Mouse (Mus musculus) MEL (cell line): ENCODE measurements at regions not wholly inside any gene's neighbourhood (a gene's known extent, or its start where the extent isn't known, plus 50 kb on each side); places are given as distances from the start of the nearest gene placed in this dataset.

ENCODE experiments used
- DNase-seq: peaks from one replicate; pipeline ENCODE4 v3.0.0; 2011; ENCODE audit warnings: low read depth, low spot score
- H3K27ac ChIP-seq: 2 replicates; pipeline ENCODE4 v1.5.1; 2012; ENCODE audit warnings: low read depth, mild to moderate bottlenecking, control low read depth, low read length, moderate library complexity; ENCODE audit not compliant: control insufficient read depth
- H3K27me3 ChIP-seq, 2 experiments: fragments of 150-350 bp in 1 of 2; sonication (generic) in 1 of 2; 2 replicates each; pipeline ENCODE4 v1.6.1; 2012; ENCODE audit warnings: low read length in 2 of 2, mild to moderate bottlenecking in 2 of 2, improper control_type of control experiment in 1 of 2, moderate library complexity in 1 of 2; ENCODE audit not compliant: insufficient read depth in 2 of 2, control insufficient read depth in 1 of 2
- H3K36me3 ChIP-seq, 2 experiments: 2 replicates each; pipeline ENCODE4 v1.6.1; 2012 to 2014; ENCODE audit warnings: low read length in 2 of 2, improper control_type of control experiment in 1 of 2, inconsistent platforms in 1 of 2, mild to moderate bottlenecking in 1 of 2; ENCODE audit not compliant: insufficient read depth in 2 of 2, control insufficient read depth in 1 of 2
- H3K4me1 ChIP-seq, 2 experiments: fragments of 150-350 bp in 1 of 2; sonication (generic) in 1 of 2; 2 replicates each; pipeline ENCODE4 v1.6.1; 2012; ENCODE audit warnings: low read length in 2 of 2, improper control_type of control experiment in 1 of 2, mild to moderate bottlenecking in 1 of 2; ENCODE audit not compliant: insufficient read depth in 2 of 2, control insufficient read depth in 1 of 2
- H3K4me3 ChIP-seq, 2 experiments: fragments of 150-350 bp in 1 of 2; sonication (generic) in 1 of 2; 2 replicates each; pipeline ENCODE4 v1.5.1; 2012; ENCODE audit warnings: low read depth in 2 of 2, low read length in 2 of 2, mild to moderate bottlenecking in 2 of 2, moderate library complexity in 2 of 2, control low read depth in 1 of 2, improper control_type of control experiment in 1 of 2; ENCODE audit not compliant: control insufficient read depth in 1 of 2, insufficient read depth in 1 of 2
- H3K79me2 ChIP-seq: 2 replicates; pipeline ENCODE4 v1.6.1; 2012; ENCODE audit warnings: mild to moderate bottlenecking, low read length, moderate library complexity; ENCODE audit not compliant: control insufficient read depth, poor library complexity, insufficient read depth
- H3K9ac ChIP-seq: 2 replicates; pipeline ENCODE4 v1.6.1; 2012; ENCODE audit warnings: low read depth, mild to moderate bottlenecking, control low read depth, low read length, moderate library complexity; ENCODE audit not compliant: control insufficient read depth, poor library complexity, severe bottlenecking
- H3K9me3 ChIP-seq: fragments of 150-350 bp; sonication (generic); replicated peaks from 2 replicates; pipeline ENCODE4 v1.6.1; 2012; ENCODE audit warnings: mild to moderate bottlenecking, low read length, improper control_type of control experiment, moderate library complexity; ENCODE audit not compliant: insufficient read depth
- CHD1 ChIP-seq: IDR thresholded peaks from 2 replicates; pipeline ENCODE4 v1.6.1; 2012; ENCODE audit warnings: low read depth, mild to moderate bottlenecking, inconsistent platforms, low read length, improper control_type of control experiment
- CHD2 ChIP-seq: IDR thresholded peaks from 2 replicates; pipeline ENCODE4 v1.6.1; 2011; ENCODE audit warnings: low read length, improper control_type of control experiment
- CTCF ChIP-seq, 3 experiments: IDR thresholded peaks in 2 of 3; conservative IDR thresholded peaks in 1 of 3; 2 replicates each; pipeline ENCODE4 v1.5.1; 2011 to 2012; ENCODE audit warnings: low read length in 3 of 3, low read depth in 2 of 3, mild to moderate bottlenecking in 2 of 3, improper control_type of control experiment in 1 of 3, inconsistent platforms in 1 of 3, mixed read lengths in 1 of 3, moderate library complexity in 1 of 3; ENCODE audit not compliant: control insufficient read depth in 1 of 3, insufficient read depth in 1 of 3, poor library complexity in 1 of 3, severe bottlenecking in 1 of 3
- E2F4 ChIP-seq: IDR thresholded peaks from 2 replicates; pipeline ENCODE4 v1.6.1; 2011; ENCODE audit warnings: low read depth, low read length, improper control_type of control experiment, borderline replicate concordance
- ELF1 ChIP-seq: IDR thresholded peaks from 2 replicates; pipeline ENCODE4 v1.6.1; 2014; ENCODE audit warnings: low read depth, mild to moderate bottlenecking, inconsistent platforms, low read length, improper control_type of control experiment, moderate library complexity
- GATA1 ChIP-seq: IDR thresholded peaks from 2 replicates; pipeline ENCODE4 v1.6.1; 2011; ENCODE audit warnings: low read depth, low read length, improper control_type of control experiment
- JUND ChIP-seq: IDR thresholded peaks from 2 replicates; pipeline ENCODE4 v1.6.1; 2011; ENCODE audit warnings: low read depth, mild to moderate bottlenecking, improper control_type of control experiment, low read length
- KAT2A ChIP-seq: conservative IDR thresholded peaks from 2 replicates; pipeline ENCODE4 v1.6.1; 2012; ENCODE audit warnings: low read depth, low read length, improper control_type of control experiment, inconsistent platforms
- MAFK ChIP-seq: IDR thresholded peaks from 2 replicates; pipeline ENCODE4 v1.6.1; 2011; ENCODE audit warnings: low read depth, mild to moderate bottlenecking, low read length, improper control_type of control experiment, borderline replicate concordance
- MAX ChIP-seq: IDR thresholded peaks from 2 replicates; pipeline ENCODE4 v1.6.1; 2011; ENCODE audit warnings: low read length, improper control_type of control experiment
- MAZ ChIP-seq: IDR thresholded peaks from 2 replicates; pipeline ENCODE4 v1.6.1; 2012; ENCODE audit warnings: low read depth, mild to moderate bottlenecking, inconsistent platforms, low read length, improper control_type of control experiment
- MEF2A ChIP-seq: IDR thresholded peaks from 2 replicates; pipeline ENCODE4 v1.6.1; 2014; ENCODE audit warnings: low read depth, mild to moderate bottlenecking, inconsistent platforms, low read length, improper control_type of control experiment; ENCODE audit not compliant: poor library complexity, insufficient replicate concordance, severe bottlenecking; ENCODE audit errors: extremely low read depth
- MXI1 ChIP-seq: IDR thresholded peaks from 2 replicates; pipeline ENCODE4 v1.6.1; 2011; ENCODE audit warnings: mild to moderate bottlenecking, low read depth, low read length, improper control_type of control experiment
- NELFE ChIP-seq: IDR thresholded peaks from 2 replicates; pipeline ENCODE4 v1.6.1; 2011; ENCODE audit warnings: low read depth, low read length, improper control_type of control experiment
- NRF1 ChIP-seq: IDR thresholded peaks from 2 replicates; pipeline ENCODE4 v1.6.1; 2014; ENCODE audit warnings: low read depth, mild to moderate bottlenecking, inconsistent platforms, low read length, improper control_type of control experiment, moderate library complexity; ENCODE audit not compliant: poor library complexity, insufficient read depth, severe bottlenecking
- POLR2A ChIP-seq, 2 experiments: IDR thresholded peaks; 2 replicates each; pipeline ENCODE4 v1.6.1; 2011 to 2012; ENCODE audit warnings: low read length in 2 of 2, mild to moderate bottlenecking in 2 of 2, control low read depth in 1 of 2, improper control_type of control experiment in 1 of 2, low read depth in 1 of 2, moderate library complexity in 1 of 2; ENCODE audit not compliant: control insufficient read depth in 1 of 2, insufficient read depth in 1 of 2, poor library complexity in 1 of 2
- POLR2AphosphoS5 ChIP-seq: IDR thresholded peaks from 2 replicates; pipeline ENCODE4 v1.6.1; 2012; ENCODE audit warnings: low read depth, borderline replicate concordance, mild to moderate bottlenecking, inconsistent platforms, low read length, moderate library complexity, mixed read lengths
- RAD21 ChIP-seq: IDR thresholded peaks from 2 replicates; pipeline ENCODE4 v1.6.1; 2011; ENCODE audit warnings: mild to moderate bottlenecking, low read depth, low read length, improper control_type of control experiment
- SMC3 ChIP-seq: IDR thresholded peaks from 2 replicates; pipeline ENCODE4 v1.6.1; 2011; ENCODE audit warnings: low read depth, low read length, improper control_type of control experiment
- TAL1 ChIP-seq: IDR thresholded peaks from 2 replicates; pipeline ENCODE4 v1.6.1; 2012; ENCODE audit warnings: mild to moderate bottlenecking, inconsistent platforms, low read length, moderate library complexity, mixed read lengths
- USF2 ChIP-seq, 2 experiments: IDR thresholded peaks; 2 replicates each; pipeline ENCODE4 v1.6.1; 2011 to 2012; ENCODE audit warnings: improper control_type of control experiment in 2 of 2, low read length in 2 of 2, borderline replicate concordance in 1 of 2, inconsistent platforms in 1 of 2, low read depth in 1 of 2, mild to moderate bottlenecking in 1 of 2; ENCODE audit not compliant: insufficient read depth in 1 of 2
- ZKSCAN1 ChIP-seq: IDR thresholded peaks from 2 replicates; pipeline ENCODE4 v1.6.1; 2012; ENCODE audit warnings: low read depth, mild to moderate bottlenecking, inconsistent platforms, low read length, improper control_type of control experiment, moderate library complexity
- ZNF384 ChIP-seq: IDR thresholded peaks from 2 replicates; pipeline ENCODE4 v1.6.1; 2012; ENCODE audit warnings: low read depth, mild to moderate bottlenecking, inconsistent platforms, low read length, improper control_type of control experiment

DNA sequence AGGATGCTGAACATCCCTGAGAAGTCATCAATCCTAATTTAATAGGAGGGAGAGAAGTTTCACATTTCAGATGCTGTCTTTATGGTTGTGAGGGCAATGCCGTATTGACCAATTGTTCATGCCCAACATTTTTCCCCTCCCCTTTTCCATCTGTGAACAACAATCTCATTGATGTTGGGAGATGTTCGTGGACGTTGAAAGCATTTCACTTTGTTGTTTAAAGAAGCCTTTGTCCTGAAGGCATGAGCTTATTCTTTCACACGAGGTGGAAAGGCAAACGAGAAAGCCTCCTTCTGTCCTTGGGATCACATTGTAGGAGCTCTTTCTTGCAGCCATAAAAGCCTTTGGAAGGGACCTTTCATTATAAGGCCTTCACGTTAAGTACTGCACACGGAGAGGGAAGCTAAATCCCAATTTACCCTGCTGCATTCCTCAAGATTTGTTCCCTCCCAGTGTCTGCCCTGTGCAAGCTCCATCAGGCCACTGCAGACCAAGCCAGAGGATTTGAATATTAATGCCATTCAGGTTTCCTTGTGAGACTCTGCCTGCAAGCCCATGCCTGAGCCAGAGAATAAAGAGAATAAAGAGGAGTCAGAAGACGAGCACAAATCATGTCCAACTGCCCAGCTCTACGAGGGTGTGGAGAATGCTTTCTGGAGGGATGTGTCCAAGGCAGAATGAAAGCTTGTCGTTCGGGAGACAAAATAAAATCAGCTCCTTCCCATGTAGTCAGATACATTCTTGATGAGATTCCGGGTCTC is 195.4 kb downstream of the Tmem38b start:
- Histone ChIP-seq H3K27me3 (no peaks in the 10 kb centered on the region), H3K4me3 (no peak overlapping the region), H3K9ac (no peak overlapping the region), H3K79me2 (no peaks in the 10 kb centered on the region), H3K4me1 (no peaks in the 10 kb centered on the region), H3K36me3 (no peaks in the 10 kb centered on the region), H3K27ac (no peak overlapping the region), H3K9me3 (no peaks in the 10 kb centered on the region)
- no peak for TF ChIP-seq SMC3
- no peak for TF ChIP-seq POLR2A (IDR thresholded peaks at IDR 0.05; ENCODE audit: control insufficient read depth in 1 of 2, insufficient read depth in 1 of 2, low read depth in 1 of 2, low read length in 2 of 2, poor library complexity in 1 of 2)
- TF ChIP-seq GATA1 = no peak
- TF ChIP-seq TAL1 = no peak
- TF ChIP-seq USF2 (IDR thresholded peaks at IDR 0.05; ENCODE audit: borderline replicate concordance in 1 of 2, insufficient read depth in 1 of 2, low read depth in 1 of 2, low read length in 2 of 2) = no peak
- TF ChIP-seq CTCF (IDR thresholded peaks at IDR 0.05 in 2 of 3, conservative IDR thresholded peaks at IDR 0.05 in 1 of 3; ENCODE audit: control insufficient read depth in 1 of 3, insufficient read depth in 1 of 3, low read depth in 2 of 3, low read length in 3 of 3, poor library complexity in 1 of 3, severe bottlenecking in 1 of 3) = no peak
- DNase-seq = no peak

DNA sequence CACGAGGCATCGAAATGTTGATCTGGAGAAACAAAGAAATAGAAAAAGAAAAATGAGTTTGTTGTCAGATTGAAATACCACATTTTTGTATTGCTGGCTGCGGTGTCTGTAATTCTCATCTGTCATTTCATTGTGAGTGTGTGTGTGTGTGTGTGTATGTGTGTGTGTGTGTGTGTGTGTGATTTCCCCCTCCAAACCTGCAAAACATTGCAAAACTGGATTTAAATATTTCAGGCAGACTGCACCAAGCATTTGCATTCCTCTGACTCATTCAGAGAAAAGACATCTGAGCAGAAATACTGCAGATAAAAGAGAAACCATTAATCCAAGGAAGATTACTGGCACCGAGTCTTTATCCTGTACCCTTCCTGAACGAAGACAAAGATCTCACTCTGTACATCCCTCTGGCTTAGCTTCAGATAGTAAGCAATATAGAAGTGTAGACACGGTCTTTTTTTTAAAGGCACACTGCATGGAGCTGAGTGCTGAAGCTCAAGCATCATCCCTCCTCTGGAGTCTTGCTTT is 196.1 kb downstream of the Tmem38b start:
- no peak overlapping the region for H3K9ac ChIP-seq
- H3K79me2 ChIP-seq = no peaks in the 10 kb centered on the region
- no peak for TF ChIP-seq ELF1
- TF ChIP-seq CHD1 = no peak
- no peak for TF ChIP-seq POLR2AphosphoS5
- TF ChIP-seq RAD21 = no peak
- no peak for TF ChIP-seq MAX
- TF ChIP-seq E2F4 = no peak
- no peak for TF ChIP-seq MEF2A
- TF ChIP-seq GATA1 = no peak
- no peak for TF ChIP-seq CHD2
- TF ChIP-seq NELFE = no peak
- TF ChIP-seq KAT2A = no peak
- no peak for TF ChIP-seq MAZ
- TF ChIP-seq JUND = no peak
- no peak for TF ChIP-seq MXI1
- no peak for TF ChIP-seq USF2 (IDR thresholded peaks at IDR 0.05; ENCODE audit: borderline replicate concordance in 1 of 2, insufficient read depth in 1 of 2, low read depth in 1 of 2, low read length in 2 of 2)
- TF ChIP-seq ZKSCAN1 = no peak
- TF ChIP-seq MAFK = no peak
- no peak for TF ChIP-seq NRF1
- no peak for TF ChIP-seq ZNF384
- H3K36me3 ChIP-seq = no peaks in the 10 kb centered on the region
- H3K27ac ChIP-seq = no peak overlapping the region
- H3K9me3 ChIP-seq = no peaks in the 10 kb centered on the region
- no peaks in the 10 kb centered on the region for H3K4me1 ChIP-seq
- H3K4me3 ChIP-seq = no peak overlapping the region
- no peaks in the 10 kb centered on the region for H3K27me3 ChIP-seq
- DNase-seq = no peak
